Mouse (Mus musculus): ENCODE results near the gene Cuzd1.

DNA sequence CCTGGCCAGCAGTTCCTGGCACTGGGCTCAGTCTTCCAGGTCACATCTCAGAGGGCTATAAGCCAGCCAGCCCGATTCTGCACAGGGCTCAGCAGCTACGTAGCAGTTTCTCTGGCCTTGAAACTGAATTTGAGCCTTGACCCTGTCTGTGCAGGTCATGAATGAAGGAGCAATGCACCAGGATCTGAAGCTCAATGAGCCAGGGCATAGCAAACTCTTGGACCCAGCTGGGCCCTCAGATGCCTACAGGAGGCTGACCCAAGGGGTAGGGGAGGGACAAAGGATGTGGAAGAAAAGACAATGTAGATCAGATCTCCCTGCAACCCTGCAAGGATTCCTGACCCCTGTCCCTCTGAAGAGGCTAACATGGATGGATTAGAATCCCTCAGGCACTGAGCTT is at the start of gene Cuzd1:
- TF ChIP-seq USF1 (IDR thresholded peaks at IDR 0.05; ENCODE audit: low read depth): no peak
- no peak for TF ChIP-seq CTCF (IDR thresholded peaks at IDR 0.05; ENCODE audit: control insufficient read depth, insufficient read depth, insufficient read length)
- TF ChIP-seq MAX (IDR thresholded peaks at IDR 0.05): no peak
- no peak for TF ChIP-seq MYOD1 (IDR thresholded peaks at IDR 0.05; ENCODE audit: control insufficient read depth, insufficient read length, low read depth)
- TF ChIP-seq FOSL1 (IDR thresholded peaks at IDR 0.05; ENCODE audit: insufficient read depth, low read length, poor library complexity, severe bottlenecking): no peak
- TF ChIP-seq CEBPB (IDR thresholded peaks at IDR 0.05; ENCODE audit: low read depth): no peak
